Mouse (Mus musculus) small intestine, adult 10 weeks (tissue): Measurements from ENCODE around the gene Gprin3. TPM values are rescaled to one million over a fixed set of nuclear protein-coding genes. Genes with fewer than 3 reads are reported as not detected.

Experiments
- polyA plus RNA-seq: library from polyadenylated mRNA; stranded (reverse); fragments of 350-450 nt; fragmentation: Illumina TruSeq; extraction: RNeasy Lipid Tissue Mini Kit (QIAGEN cat#74804); gene quantifications from one replicate; pipeline ENCODE4 v1.2.3, GENCODE M21; 2014; ENCODE audit warnings: low replicate concordance

Gprin3 gene
- 34.3 TPM for polyA plus RNA-seq

GRCm38 (mm10) chr6:59425824-59426533, at the start of gene Gprin3:
Gene Gprin3, minus strand, starts transcription at chr6:59426294.

Other genes starting within 250 kb of the Gprin3 start
- gene Tigd2, start 217.4 kb downstream of the Gprin3 start, polyA plus RNA-seq, result 29.0 TPM